Mouse (Mus musculus): ENCODE measurements around the gene Ddx49. TPM values are rescaled to one million over a fixed set of nuclear protein-coding genes. Genes with fewer than 3 reads are reported as not detected.
A peak's percentile ranks its signal among the peaks of the same experiment; 100 is the strongest.

The Ddx49 gene
- total RNA-seq (2014; rRNA removed) (46.6 and 49.3 TPM in 2 replicates), polyA plus RNA-seq (2015; fragmentation: Nextera tagmentation; extraction: Ambion mirVana) (49.3 and 54.9 TPM in 2 replicates)

- Histone ChIP-seq H3K9me3 (ENCODE audit: low read length) (no peaks in the 10 kb centered on the region), H3K4me2 (ENCODE audit: low read depth) (peak within 1 kb of the TSS; percentile 88), H3K9ac (peak within 1 kb of the TSS; percentile 70), H3K4me3 (ENCODE audit: low read depth, low read length) (peak within 1 kb of the TSS; percentile 76), H3K4me1 (ENCODE audit: insufficient read depth) (peaks cover 13% of the 10 kb centered on the region), H3K27me3 (ENCODE audit: insufficient read depth, low read length) (no peaks in the 10 kb centered on the region), H3K36me3 (ENCODE audit: insufficient read depth) (peaks cover 47% of the 10 kb centered on the region), H3K27ac (ENCODE audit: low read depth, low read length) (peak within 1 kb of the TSS; percentile 58)
- ATAC-seq = peak; percentile 96
- WGBS = under 1% methylated on average over 40 of the region's 40 CpGs
- TF ChIP-seq CTCF (IDR thresholded peaks at IDR 0.05; ENCODE audit: low read depth) = no peak
- DNase-seq = peak; percentile 97
Measured at GRCm38 (mm10) chr8:70302358-70302890, at the start of gene Ddx49, which contains the start of gene Cope. TSS of gene Ddx49 (minus strand) at chr8:70302489. TSS of gene Cope (plus strand) at chr8:70302518.

DNA sequence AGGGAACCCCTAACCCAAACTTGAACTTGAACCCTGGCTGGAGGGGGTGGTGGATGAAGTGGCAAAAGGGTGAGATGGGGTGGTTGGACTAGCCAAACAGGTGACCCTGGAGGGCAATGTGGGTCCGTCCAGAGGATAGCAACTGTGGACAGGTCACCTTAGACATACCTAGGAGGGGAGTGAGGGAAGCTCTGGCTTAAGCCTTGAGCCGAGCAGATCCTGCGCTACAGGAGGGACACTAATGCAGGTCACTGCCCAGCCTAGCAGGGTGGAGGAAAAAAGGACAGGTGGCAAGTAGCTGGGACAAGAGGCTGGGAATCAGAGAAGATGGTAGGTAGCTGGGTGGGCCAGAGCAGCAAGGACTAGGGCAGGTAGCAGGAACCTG, 49.7 kb upstream of the Ddx49 start:
- no peak for DNase-seq
- Histone ChIP-seq H3K9ac (peak overlapping the region; percentile 91), H3K27me3 (ENCODE audit: insufficient read depth, low read length) (no peaks in the 10 kb centered on the region), H3K27ac (ENCODE audit: low read depth, low read length) (no peak overlapping the region), H3K36me3 (ENCODE audit: insufficient read depth) (no peaks in the 10 kb centered on the region; the same call in 1 of the 2 replicates), H3K4me1 (ENCODE audit: insufficient read depth) (peaks cover 19% of the 10 kb centered on the region), H3K4me2 (ENCODE audit: low read depth) (peak overlapping the region; percentile 96), H3K4me3 (ENCODE audit: low read depth, low read length) (peak overlapping the region; percentile 94), H3K9me3 (ENCODE audit: low read length) (no peaks in the 10 kb centered on the region)
- WGBS = 24% methylated on average over 3 of the region's 3 CpGs
- no peak for ATAC-seq
- TF ChIP-seq CTCF (IDR thresholded peaks at IDR 0.05; ENCODE audit: low read depth) = no peak

- no peak for DNase-seq
- Histone ChIP-seq H3K27me3 (ENCODE audit: insufficient read depth, low read length) (no peaks in the 10 kb centered on the region), H3K4me2 (ENCODE audit: low read depth) (peak overlapping the region; percentile 96), H3K4me1 (ENCODE audit: insufficient read depth) (peaks cover 19% of the 10 kb centered on the region), H3K4me3 (ENCODE audit: low read depth, low read length) (peak overlapping the region; percentile 94), H3K27ac (ENCODE audit: low read depth, low read length) (no peak overlapping the region), H3K9ac (peak overlapping the region; percentile 91), H3K9me3 (ENCODE audit: low read length) (no peaks in the 10 kb centered on the region), H3K36me3 (ENCODE audit: insufficient read depth) (peaks cover 2% of the 10 kb centered on the region; the same call in 1 of the 2 replicates)
- ATAC-seq = no peak
- 42% methylated on average over 15 of the region's 15 CpGs for WGBS
- TF ChIP-seq CTCF (IDR thresholded peaks at IDR 0.05; ENCODE audit: low read depth) = no peak
Measured at GRCm38 (mm10) chr8:70351035-70351999, 49.0 kb upstream of the Ddx49 start.

GRCm38 (mm10) chr8:70347860-70348420, 45.7 kb upstream of the Ddx49 start:
- Histone ChIP-seq H3K4me1 (ENCODE audit: insufficient read depth) (peaks cover 19% of the 10 kb centered on the region), H3K27ac (ENCODE audit: low read depth, low read length) (no peak overlapping the region), H3K27me3 (ENCODE audit: insufficient read depth, low read length) (no peaks in the 10 kb centered on the region), H3K4me3 (ENCODE audit: low read depth, low read length) (no peak overlapping the region), H3K9me3 (ENCODE audit: low read length) (no peaks in the 10 kb centered on the region), H3K4me2 (ENCODE audit: low read depth) (no peak overlapping the region), H3K9ac (0 out of 2 replicates have a peak overlapping the region, but pooled peaks have one; percentile 10), H3K36me3 (ENCODE audit: insufficient read depth) (peaks cover 12% of the 10 kb centered on the region; the same call in 1 of the 2 replicates)
- 74% methylated on average over 1 of the region's 1 CpGs for WGBS
- no peak for DNase-seq
- no peak for TF ChIP-seq CTCF (IDR thresholded peaks at IDR 0.05; ENCODE audit: low read depth)
- ATAC-seq = no peak

- DNase-seq = no peak
Measured at GRCm38 (mm10) chr8:70347443-70347842, 45.2 kb upstream of the Ddx49 start.

GRCm38 (mm10) chr8:70344279-70344678, 42.0 kb upstream of the Ddx49 start:
- no peak overlapping the region for H3K4me2 ChIP-seq (ENCODE audit: low read depth)
- H3K36me3 ChIP-seq (ENCODE audit: insufficient read depth) = peaks cover 43% of the 10 kb centered on the region
- no peak overlapping the region for H3K4me3 ChIP-seq (ENCODE audit: low read depth, low read length)
- H3K27ac ChIP-seq (ENCODE audit: low read depth, low read length) = no peak overlapping the region
- no peaks in the 10 kb centered on the region for H3K4me1 ChIP-seq (ENCODE audit: insufficient read depth)
- no peaks in the 10 kb centered on the region for H3K9me3 ChIP-seq (ENCODE audit: low read length)
- no peak for DNase-seq
- no peak for TF ChIP-seq CTCF (IDR thresholded peaks at IDR 0.05; ENCODE audit: low read depth)
- no peak overlapping the region for H3K9ac ChIP-seq
- ATAC-seq = no peak; the same call in 1 of the 2 replicates
- 84% methylated on average over 2 of the region's 2 CpGs for WGBS
- H3K27me3 ChIP-seq (ENCODE audit: insufficient read depth, low read length) = no peaks in the 10 kb centered on the region

More at GRCm38 (mm10) chr8:70347443-70347842, 45.2 kb upstream of the Ddx49 start:
- H3K9ac ChIP-seq = 0 out of 2 replicates have a peak overlapping the region, but pooled peaks have one; percentile 10
- no peak overlapping the region for H3K4me3 ChIP-seq (ENCODE audit: low read depth, low read length)
- no peaks in the 10 kb centered on the region for H3K27me3 ChIP-seq (ENCODE audit: insufficient read depth, low read length)
- peaks cover 17% of the 10 kb centered on the region; the same call in 1 of the 2 replicates for H3K36me3 ChIP-seq (ENCODE audit: insufficient read depth)
- WGBS = 86% methylated on average over 4 of the region's 4 CpGs
- no peak overlapping the region for H3K27ac ChIP-seq (ENCODE audit: low read depth, low read length)
- peaks cover 19% of the 10 kb centered on the region for H3K4me1 ChIP-seq (ENCODE audit: insufficient read depth)
- H3K4me2 ChIP-seq (ENCODE audit: low read depth) = no peak overlapping the region
- no peak for TF ChIP-seq CTCF (IDR thresholded peaks at IDR 0.05; ENCODE audit: low read depth)
- no peaks in the 10 kb centered on the region for H3K9me3 ChIP-seq (ENCODE audit: low read length)
- no peak for ATAC-seq
